Mouse (Mus musculus): Measurements from ENCODE around the gene Ccdc57. TPM values are rescaled to one million over a fixed set of nuclear protein-coding genes. Genes with fewer than 3 reads are reported as not detected.

Gene Ccdc57
- total and polyA plus RNA-seq, 3 experiments: 2.5 to 4.2 (median 2.8) TPM

GRCm38 (mm10) chr11:120955701-120956100 lies 23.0 kb upstream of the Ccdc57 start:
- no peak for TF ChIP-seq GATA1 (IDR thresholded peaks at IDR 0.05; ENCODE audit: borderline replicate concordance, low read length)
- no peak for TF ChIP-seq CTCF (IDR thresholded peaks at IDR 0.05; ENCODE audit: low read depth, low read length)
- no peak for TF ChIP-seq TAL1 (conservative IDR thresholded peaks at IDR 0.05; ENCODE audit: low read depth, low read length)
- TF ChIP-seq POLR2AphosphoS5 (IDR thresholded peaks at IDR 0.05; ENCODE audit: insufficient replicate concordance, low read depth, low read length): no peak
- TF ChIP-seq GATA2 (IDR thresholded peaks at IDR 0.05; ENCODE audit: borderline replicate concordance, low read depth, low read length): no peak
- ATAC-seq (ENCODE audit: extremely low read depth, insufficient number of reproducible peaks, low FRiP score, poor library complexity, severe bottlenecking): no peak
- no peak overlapping the region for H3K4me3 ChIP-seq (ENCODE audit: low read depth, low read length)
- no peak for DNase-seq (ENCODE audit: low spot score)
- H3K36me3 ChIP-seq (replicated peaks): peaks cover 85% of the 10 kb centered on the region
- no peaks in the 10 kb centered on the region for H3K9me3 ChIP-seq (replicated peaks)
- peaks cover 79% of the 10 kb centered on the region for H3K4me1 ChIP-seq (ENCODE audit: insufficient read depth, low read depth, low read length)
- H3K27me3 ChIP-seq (ENCODE audit: insufficient read depth, low read length): peaks cover 2% of the 10 kb centered on the region; the same call in 1 of the 2 replicates

- Histone ChIP-seq H3K36me3 (replicated peaks) (peaks cover 80% of the 10 kb centered on the region), H3K4me1 (ENCODE audit: insufficient read depth, low read depth, low read length) (peaks cover 81% of the 10 kb centered on the region)
- no peak for TF ChIP-seq POLR2AphosphoS5 (IDR thresholded peaks at IDR 0.05; ENCODE audit: insufficient replicate concordance, low read depth, low read length)
- no peak for TF ChIP-seq TAL1 (conservative IDR thresholded peaks at IDR 0.05; ENCODE audit: low read depth, low read length)
- TF ChIP-seq GATA1 (IDR thresholded peaks at IDR 0.05; ENCODE audit: borderline replicate concordance, low read length): no peak
- TF ChIP-seq GATA2 (IDR thresholded peaks at IDR 0.05; ENCODE audit: borderline replicate concordance, low read depth, low read length): no peak
- no peak for TF ChIP-seq CTCF (IDR thresholded peaks at IDR 0.05; ENCODE audit: low read depth, low read length)
These were observed 22.3 kb upstream of the Ccdc57 start for GRCm38 (mm10) chr11:120954936-120955335.

GRCm38 (mm10) chr11:120951731-120952730 lies 19.4 kb upstream of the Ccdc57 start:
- Histone ChIP-seq H3K4me3 (ENCODE audit: low read depth, low read length) (peak overlapping the region; percentile 70), H3K27me3 (ENCODE audit: insufficient read depth, low read length) (peaks cover 26% of the 10 kb centered on the region; the same call in 1 of the 2 replicates), H3K36me3 (replicated peaks) (peaks cover 52% of the 10 kb centered on the region), H3K9me3 (replicated peaks) (0 out of 2 replicates have a peak, but pooled peaks cover 1% of the 10 kb centered on the region), H3K4me1 (ENCODE audit: insufficient read depth, low read depth, low read length) (peaks cover 75% of the 10 kb centered on the region)
- TF ChIP-seq POLR2AphosphoS5 (IDR thresholded peaks at IDR 0.05; ENCODE audit: insufficient replicate concordance, low read depth, low read length) (no peak), TAL1 (conservative IDR thresholded peaks at IDR 0.05; ENCODE audit: low read depth, low read length) (no peak), GATA2 (IDR thresholded peaks at IDR 0.05; ENCODE audit: borderline replicate concordance, low read depth, low read length) (no peak), GATA1 (IDR thresholded peaks at IDR 0.05; ENCODE audit: borderline replicate concordance, low read length) (no peak), CTCF (IDR thresholded peaks at IDR 0.05; ENCODE audit: low read depth, low read length) (no peak)
- DNase-seq (ENCODE audit: low spot score) (no peak), ATAC-seq (ENCODE audit: extremely low read depth, insufficient number of reproducible peaks, low FRiP score, poor library complexity, severe bottlenecking) (no peak)

More at GRCm38 (mm10) chr11:120954936-120955335, 22.3 kb upstream of the Ccdc57 start:
- H3K9me3 ChIP-seq (replicated peaks): 0 out of 2 replicates have a peak, but pooled peaks cover 1% of the 10 kb centered on the region
- DNase-seq (ENCODE audit: low spot score) (no peak), ATAC-seq (ENCODE audit: extremely low read depth, insufficient number of reproducible peaks, low FRiP score, poor library complexity, severe bottlenecking) (no peak)
- no peak overlapping the region for H3K4me3 ChIP-seq (ENCODE audit: low read depth, low read length)
- peaks cover 4% of the 10 kb centered on the region; the same call in 1 of the 2 replicates for H3K27me3 ChIP-seq (ENCODE audit: insufficient read depth, low read length)

- peaks cover 44% of the 10 kb centered on the region for H3K36me3 ChIP-seq (replicated peaks)
- no peak for DNase-seq (ENCODE audit: low spot score)
- peaks cover 68% of the 10 kb centered on the region for H3K4me1 ChIP-seq (ENCODE audit: insufficient read depth, low read depth, low read length)
- 0 out of 2 replicates have a peak, but pooled peaks cover 1% of the 10 kb centered on the region for H3K9me3 ChIP-seq (replicated peaks)
- peaks cover 33% of the 10 kb centered on the region for H3K27me3 ChIP-seq (ENCODE audit: insufficient read depth, low read length)
- peak overlapping the region; percentile 70 for H3K4me3 ChIP-seq (ENCODE audit: low read depth, low read length)
- no peak for ATAC-seq (ENCODE audit: extremely low read depth, insufficient number of reproducible peaks, low FRiP score, poor library complexity, severe bottlenecking)
- TF ChIP-seq CTCF (IDR thresholded peaks at IDR 0.05; ENCODE audit: low read depth, low read length): no peak
- TF ChIP-seq GATA2 (IDR thresholded peaks at IDR 0.05; ENCODE audit: borderline replicate concordance, low read depth, low read length): no peak
These were observed 18.6 kb upstream of the Ccdc57 start for GRCm38 (mm10) chr11:120951237-120951636.

- H3K4me1 ChIP-seq (ENCODE audit: insufficient read depth, low read depth, low read length): peaks cover 64% of the 10 kb centered on the region
- peaks cover 37% of the 10 kb centered on the region for H3K36me3 ChIP-seq (replicated peaks)
- peak overlapping the region; percentile 70 for H3K4me3 ChIP-seq (ENCODE audit: low read depth, low read length)
- TF ChIP-seq GATA1 (IDR thresholded peaks at IDR 0.05; ENCODE audit: borderline replicate concordance, low read length): no peak
- 0 out of 2 replicates have a peak, but pooled peaks have one; percentile 17 for TF ChIP-seq POLR2AphosphoS5 (IDR thresholded peaks at IDR 0.05; ENCODE audit: insufficient replicate concordance, low read depth, low read length)
- ATAC-seq (ENCODE audit: extremely low read depth, insufficient number of reproducible peaks, low FRiP score, poor library complexity, severe bottlenecking) (peak; percentile 73), DNase-seq (ENCODE audit: low spot score) (peak; percentile 75)
- H3K9me3 ChIP-seq (replicated peaks): 0 out of 2 replicates have a peak, but pooled peaks cover 1% of the 10 kb centered on the region
- H3K27me3 ChIP-seq (ENCODE audit: insufficient read depth, low read length): peaks cover 37% of the 10 kb centered on the region
These were observed 17.9 kb upstream of the Ccdc57 start for GRCm38 (mm10) chr11:120950281-120951202.
